Mouse (Mus musculus) 3T3-L1 (cell line): ENCODE measurements around the gene Ift46.

Source experiments
- DNase-seq: peaks from one replicate; pipeline ENCODE4 v3.0.0-alpha.2; 2015; ENCODE audit warnings: low read depth, low spot score

The Ift46 gene

DNA sequence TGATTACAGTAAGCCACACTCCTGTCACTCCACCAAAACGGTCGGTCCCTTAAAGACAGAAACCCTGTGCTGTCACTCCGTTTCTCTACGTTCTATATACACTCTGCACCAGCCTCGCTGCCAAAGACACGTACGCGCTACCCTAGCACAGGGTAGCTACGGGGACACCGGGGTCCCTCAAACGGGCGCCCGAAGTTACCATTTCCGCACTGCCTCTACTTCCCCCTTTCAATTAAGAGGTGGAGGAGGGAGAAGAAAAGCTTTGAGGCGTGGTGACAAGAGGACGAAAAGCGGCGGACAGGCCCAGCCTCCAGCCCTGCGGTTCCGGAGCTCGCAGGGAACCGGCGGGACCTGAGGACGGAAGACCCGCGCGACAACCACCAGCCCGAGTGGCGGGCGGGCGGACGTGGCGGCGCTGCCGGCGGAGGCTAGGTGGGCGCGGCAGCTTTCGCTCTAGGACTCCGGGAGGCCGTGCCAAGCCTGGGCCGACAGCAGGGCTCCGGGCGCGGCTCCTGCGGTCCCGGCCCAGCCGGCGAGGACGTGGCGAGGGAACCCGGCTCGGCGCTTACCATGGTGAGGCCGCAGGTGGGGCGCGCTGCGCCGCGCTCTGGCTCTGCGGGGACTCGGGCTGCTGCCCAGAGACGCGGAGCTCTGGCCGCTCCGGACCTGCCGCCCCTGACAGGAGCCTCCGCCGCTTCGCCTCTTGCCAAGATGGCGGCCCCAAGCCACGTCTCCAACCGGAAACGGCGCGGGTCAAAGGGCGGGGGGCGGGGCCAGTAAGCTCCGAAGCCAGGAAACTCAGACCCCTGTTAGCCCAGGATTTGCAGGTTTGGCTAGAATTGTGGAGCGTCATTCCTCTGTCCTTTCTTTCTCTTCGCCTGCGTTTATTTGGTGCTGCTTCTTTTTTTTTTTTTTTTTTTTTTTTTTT is at the start of gene Ift46, which contains the start of gene Arcn1:
Ift46 (plus strand) TSS at position 808 of the 928 bp plus-strand sequence.
Arcn1 (minus strand) TSS at position 745 of the 928 bp plus-strand sequence.
- peak; percentile 88 for DNase-seq

DNA sequence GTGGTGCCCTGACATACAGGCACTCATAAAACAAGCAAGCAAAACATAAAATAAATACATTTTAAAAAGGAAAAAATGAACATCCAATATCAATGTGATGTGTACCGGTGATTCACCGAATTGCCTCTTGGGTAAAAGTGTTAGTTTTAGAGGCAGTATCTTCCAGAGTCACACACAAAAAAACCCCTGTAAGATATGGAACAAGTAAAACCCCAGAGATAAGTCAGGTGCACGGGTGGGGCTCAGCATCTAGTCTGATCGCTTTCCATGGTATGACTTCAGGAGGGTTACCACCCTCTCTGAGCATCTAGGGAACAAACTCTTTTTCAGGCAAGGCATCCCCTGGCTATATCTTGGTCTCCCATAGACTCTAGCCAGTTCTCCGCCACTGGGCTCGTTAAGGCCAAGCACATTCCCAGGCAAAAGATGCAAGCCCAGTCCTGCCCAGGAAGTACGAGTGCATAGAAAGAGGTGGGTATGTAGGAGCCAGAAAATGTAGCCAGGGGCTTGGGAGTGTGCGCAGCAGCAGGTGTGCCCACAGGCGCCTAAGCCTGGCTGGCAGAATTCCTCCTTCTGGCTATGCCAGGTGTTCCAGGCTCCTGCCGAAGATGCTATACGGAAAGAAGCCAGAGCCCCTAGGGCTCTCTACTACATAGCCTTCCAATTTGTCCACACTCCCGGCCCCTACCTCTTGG is 48.6 kb upstream of the Ift46 start:
- no peak for DNase-seq

DNA sequence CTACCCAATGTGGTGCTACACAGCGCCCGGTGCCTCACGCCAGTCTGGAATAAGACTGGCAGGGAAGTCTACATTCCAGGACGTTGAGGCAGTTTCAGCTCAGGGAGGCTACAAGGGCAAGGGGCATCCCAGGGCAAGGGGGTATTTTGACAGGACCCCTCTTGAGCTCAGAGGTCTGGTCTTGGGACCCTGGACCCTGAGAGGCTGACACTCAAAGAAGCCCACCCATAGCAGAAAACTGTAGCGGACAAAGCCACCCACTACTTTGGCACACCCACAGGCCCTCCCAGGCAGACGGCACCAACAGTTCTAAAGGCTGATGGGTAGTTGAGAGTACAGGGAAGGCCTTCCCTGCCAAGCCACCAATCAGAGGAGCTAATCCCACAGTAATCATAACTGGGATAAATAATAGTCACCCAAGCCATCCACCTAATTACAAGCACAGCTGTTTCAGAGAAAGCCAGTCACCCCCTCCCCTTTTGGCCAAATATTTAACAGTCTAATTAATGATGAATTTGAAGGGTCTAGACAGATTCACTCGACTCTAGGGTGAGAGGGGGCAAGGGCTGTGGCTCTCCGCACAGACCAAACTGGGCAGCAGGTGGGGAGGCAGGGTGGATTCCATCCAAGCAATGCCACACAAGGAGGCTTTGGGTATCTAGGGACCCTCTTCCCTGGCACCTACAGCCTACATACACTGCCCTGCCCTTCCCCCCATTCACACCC is 47.9 kb upstream of the Ift46 start:
- DNase-seq = no peak

DNA sequence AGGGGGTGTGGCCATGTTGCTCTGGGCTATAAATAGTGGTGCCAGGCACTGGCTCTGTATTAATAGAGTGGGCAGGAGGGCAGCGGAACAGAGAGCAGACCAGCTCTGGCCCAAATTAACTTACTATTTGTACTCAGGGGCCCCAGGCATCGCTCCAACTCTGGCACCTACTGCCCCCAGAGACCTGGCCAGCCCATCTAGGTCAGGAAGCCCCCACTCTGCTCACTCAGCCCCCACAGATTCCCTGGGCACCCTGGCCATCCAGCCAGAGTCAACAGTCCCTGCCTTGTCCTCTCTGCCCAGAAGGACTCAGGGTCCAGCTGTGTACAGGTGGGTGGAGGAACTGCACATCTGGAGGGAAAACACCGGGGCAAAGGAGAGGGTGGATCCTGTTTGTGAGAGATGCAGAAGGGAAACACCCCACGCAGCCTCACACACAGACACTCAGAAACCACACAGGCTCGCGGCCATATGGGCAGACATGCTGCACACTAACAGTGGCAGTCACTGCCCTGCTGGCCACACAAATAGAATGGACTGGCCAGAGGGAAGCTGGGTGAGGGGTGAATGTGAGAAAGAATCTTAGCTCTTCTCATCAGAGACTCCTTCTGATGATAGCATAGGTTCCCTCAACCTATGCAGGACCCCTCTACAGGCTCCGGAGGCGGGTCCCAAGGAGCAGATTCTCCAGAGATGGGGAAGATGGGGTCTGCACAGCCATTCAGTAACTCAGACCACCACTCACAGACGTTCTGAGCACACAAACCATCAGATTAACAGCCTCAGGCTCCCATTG is 47.2 kb upstream of the Ift46 start:
- peak; percentile 44 for DNase-seq

DNA sequence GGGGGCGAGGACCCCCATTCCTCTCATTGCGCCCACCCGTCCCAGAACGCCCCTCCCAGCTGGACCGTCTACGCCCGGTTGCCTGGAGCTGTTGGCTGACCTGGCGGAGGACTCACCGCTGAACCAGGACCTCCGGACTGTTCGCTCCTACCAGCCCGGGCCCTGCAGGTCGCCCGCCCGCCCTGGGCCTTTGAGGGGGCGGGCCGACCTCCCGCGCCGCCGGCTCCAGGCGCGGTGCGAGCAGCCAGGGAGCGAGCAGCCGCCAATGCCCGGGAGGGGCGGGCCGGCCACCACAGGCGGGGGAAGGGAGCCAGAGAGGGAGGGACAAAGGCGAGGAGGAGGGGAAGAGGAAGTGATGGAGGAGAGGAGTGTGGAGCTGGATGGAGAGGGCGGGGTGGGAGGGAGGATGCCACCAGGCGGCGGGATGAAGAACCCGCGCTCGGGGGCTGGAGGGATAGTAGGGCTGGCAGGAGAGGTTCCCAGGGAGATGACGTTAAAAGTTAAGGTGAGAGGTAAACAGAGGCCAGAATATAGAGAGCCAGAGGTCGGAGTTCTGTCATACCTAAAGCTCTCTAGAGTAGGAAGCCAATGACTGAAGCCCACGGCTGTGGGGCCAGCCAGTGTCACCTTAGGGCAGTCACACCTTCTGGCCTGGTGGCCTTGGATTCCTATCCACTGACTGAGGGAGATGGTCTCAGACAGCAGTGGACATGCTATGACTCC is 46.4 kb upstream of the Ift46 start:
- DNase-seq = peak; percentile 85

DNA sequence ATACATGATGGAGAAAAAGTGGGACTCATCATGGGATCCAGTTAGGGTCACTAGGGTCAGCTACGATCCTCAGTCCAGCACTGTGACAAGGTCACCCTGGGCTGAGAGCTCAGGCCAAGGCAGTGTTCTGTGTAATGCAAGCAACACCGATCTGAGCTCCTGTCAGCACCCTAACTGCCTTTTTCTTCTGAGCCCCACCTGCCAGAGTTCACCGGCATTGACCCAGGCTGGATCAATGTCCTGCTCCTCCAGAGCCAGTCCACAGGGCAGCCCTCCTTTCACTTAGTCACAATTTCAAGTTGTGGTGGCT is 45.9 kb upstream of the Ift46 start:
- no peak for DNase-seq

DNA sequence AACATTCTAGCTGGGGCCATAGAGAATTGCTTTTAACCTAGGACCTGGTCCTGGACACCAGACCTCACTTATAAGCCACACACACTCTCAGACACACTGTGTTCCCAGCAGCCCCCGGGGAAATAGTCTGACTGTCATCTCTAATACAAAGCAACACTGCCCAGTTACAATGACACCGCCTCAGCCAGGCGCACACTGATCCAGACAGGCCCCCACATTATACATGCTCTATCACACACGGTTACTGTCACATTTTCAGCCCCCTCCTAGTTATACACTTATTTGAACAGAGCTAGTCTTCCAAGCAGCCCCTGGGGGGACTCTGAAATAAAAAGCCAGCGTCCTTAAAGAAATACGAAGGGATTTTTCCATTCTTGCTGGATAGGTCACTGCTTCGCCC is 45.1 kb upstream of the Ift46 start:
- no peak for DNase-seq

DNA sequence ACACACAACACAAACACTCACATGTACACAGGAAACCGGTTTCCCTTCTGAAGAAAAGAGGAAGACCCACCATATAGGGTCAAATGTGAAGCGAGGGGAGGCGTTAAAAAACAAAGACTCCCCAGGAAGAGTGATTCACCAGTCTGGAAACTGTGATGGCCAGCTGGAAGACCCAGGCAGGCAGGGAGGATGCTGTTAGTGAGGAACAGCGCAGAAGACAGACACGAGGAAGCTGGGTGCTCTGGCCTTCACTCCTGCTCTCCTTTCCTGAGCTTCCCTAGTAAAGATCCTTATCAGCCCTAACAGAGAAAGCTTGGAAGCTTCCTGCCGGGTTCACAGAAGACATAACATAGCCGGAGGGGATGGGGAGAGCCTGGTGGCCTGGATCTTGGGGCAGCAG is 44.7 kb upstream of the Ift46 start:
- no peak for DNase-seq

DNA sequence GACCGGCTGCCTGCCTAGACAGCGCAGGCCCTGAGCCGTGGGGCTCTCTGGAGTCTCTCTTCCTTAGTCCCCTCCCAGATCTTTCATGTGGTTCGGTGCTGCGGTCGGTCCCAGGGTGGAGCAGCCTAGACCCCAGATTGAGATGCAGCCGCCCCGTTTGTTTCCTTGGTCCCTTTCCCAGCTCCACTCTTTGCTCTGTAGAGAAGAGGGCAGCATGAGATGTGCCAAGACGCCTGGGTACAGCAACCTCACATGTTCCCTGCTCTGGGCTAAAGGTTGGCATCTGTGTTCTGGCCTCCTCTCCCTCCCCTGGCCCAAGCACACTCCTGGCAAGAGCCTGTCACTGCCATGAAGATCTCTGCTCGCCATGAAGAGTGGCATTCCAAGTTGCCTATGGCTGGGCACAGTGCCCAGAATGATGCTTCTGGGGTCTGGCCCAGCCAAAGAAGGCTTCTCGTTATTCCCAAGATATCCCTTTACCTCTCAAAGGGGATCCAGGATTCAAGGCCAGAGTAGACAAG is 44.1 kb upstream of the Ift46 start:
- no peak for DNase-seq

DNA sequence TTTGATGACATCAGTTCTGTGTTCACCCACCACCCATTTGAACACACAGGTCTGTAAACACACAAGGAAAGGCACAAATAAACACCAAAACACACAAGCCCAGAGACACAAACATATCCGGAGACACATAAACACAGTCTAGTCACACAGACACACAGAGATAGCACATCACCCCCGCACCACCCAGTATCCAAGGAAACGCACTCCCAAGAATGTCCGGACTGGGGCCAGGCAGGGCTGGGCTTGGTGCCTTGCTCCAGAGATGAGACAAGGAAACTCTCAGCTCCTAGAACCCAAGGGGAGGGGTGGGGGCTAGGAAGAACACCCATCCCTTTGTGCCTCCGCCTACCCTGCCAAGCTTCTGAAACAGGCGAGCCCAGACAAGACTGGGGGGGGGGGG is 43.5 kb upstream of the Ift46 start:
- DNase-seq = no peak

DNA sequence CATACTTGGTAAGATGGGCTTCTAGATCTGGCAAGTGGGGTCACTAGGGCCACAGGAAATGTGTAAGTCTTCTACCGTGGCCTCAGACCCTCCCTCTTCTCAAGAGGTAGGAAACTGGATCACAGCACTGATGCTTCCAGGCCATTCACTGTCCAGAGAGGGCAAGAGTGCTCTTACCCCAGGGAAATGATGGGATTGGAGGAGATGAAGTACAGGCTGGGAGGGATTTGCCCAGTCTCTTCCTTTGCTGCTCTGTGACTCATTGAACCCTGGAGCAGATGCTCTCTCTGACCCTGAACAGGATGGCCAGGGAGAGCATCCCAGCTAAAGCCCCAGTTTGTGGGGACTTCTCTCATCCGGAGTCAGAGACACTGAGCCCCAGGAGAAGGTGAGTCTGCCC is 43.0 kb upstream of the Ift46 start:
- DNase-seq = peak; percentile 35

DNA sequence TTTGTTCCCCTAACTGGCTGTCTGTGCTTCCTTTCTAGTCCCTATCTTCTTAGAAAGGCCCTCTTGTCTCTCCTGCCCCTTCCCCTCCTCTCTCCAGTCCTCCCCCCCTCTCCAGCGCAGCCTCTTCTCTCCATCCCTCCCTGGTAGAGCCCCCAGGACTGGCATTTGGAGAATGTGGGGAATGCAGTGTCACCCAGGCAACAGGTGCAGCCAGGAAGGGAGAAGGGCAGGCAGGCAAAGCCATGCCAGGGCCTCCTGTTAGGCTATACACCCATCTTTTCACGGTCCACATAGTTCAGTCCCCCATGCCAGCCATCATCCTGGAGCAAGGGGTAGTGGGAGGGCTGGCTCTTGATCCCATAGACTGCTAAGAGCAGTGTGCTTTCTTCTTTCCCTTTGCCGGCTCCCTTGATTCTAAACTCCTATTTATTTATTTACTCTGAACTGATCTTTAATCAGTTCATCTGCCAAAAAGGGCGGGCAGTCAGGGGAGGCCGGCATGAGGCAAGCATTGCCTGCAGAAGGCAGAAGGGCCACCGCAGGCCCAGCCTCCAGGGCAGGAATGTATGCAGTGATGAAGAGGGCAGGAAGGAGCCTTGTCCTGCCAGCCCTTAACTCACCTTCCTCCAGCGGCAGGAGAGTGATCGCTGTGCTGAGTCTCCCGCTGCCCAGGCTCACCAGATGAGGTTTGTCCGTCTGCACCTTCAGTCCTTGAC is 41.1 kb upstream of the Ift46 start:
- DNase-seq = no peak

DNA sequence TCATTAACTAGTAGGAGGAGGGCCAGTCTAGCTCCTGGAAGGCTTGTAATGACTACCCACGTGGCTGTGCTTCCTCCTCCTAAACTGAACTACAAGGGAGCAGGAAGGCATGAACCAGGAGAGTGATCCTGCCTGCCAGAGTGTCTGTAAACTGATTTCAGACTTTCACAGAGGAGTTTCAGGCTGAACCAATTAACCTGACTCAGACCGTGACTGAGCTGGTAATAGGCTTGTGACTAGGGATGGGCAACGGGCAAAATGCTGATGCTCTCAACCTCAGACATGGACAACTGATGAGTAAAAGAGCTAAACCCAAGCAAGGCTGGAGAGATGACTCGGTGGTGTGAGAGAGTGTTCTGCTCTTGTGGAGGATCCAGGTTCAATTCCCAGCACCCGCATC is 40.3 kb upstream of the Ift46 start:
- DNase-seq = peak; percentile 73

DNA sequence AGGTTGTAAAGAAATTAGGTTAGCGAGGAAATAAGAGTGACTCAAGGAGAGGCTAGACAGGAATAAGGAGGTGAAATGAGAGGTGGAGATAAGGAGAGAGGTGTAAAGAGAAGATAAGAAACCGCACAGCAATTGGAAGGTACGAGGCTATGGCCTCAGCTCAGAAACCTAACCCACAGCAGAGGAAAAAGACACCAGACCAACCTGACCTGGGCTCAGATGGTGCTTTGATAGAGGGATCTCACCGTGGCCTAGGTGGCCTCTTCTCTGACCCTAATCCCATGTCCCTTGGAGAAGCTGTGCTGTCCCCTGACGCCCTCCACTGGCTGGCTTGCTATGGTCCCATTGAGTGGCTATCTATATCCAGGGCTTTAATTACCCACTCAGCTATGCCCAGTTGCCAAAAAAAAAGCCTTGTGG is 35.6 kb upstream of the Ift46 start:
- DNase-seq = no peak

DNA sequence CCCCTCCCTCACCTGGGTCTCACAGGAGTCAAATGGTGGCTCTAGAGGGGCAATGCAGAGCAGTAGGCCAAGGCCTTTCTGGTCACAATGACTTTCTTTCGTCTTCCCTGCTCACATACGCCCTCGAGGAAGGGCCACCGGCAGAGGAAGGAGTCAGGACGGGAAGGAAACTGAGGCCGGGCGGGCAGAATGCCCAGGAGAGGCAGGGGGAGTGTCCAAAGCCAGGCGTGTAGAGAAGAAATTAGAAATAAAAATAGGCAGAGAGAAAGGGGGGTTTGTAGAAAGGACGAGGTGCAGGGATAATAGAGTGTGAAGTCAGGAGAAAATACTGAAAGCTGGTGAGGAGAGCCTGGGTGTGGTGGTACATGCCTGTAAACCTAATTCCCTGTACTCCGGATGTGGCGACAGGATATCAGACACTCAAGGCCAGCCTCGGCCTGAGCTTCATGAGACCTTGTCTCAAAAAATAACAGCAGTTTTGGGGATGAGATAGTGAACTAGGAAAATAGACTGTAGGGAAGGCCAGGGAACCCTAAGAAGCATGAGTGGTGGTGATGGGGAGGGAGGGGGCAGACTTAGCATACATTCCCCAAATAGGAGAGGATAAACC is 34.7 kb upstream of the Ift46 start:
- DNase-seq = peak; percentile 26

DNA sequence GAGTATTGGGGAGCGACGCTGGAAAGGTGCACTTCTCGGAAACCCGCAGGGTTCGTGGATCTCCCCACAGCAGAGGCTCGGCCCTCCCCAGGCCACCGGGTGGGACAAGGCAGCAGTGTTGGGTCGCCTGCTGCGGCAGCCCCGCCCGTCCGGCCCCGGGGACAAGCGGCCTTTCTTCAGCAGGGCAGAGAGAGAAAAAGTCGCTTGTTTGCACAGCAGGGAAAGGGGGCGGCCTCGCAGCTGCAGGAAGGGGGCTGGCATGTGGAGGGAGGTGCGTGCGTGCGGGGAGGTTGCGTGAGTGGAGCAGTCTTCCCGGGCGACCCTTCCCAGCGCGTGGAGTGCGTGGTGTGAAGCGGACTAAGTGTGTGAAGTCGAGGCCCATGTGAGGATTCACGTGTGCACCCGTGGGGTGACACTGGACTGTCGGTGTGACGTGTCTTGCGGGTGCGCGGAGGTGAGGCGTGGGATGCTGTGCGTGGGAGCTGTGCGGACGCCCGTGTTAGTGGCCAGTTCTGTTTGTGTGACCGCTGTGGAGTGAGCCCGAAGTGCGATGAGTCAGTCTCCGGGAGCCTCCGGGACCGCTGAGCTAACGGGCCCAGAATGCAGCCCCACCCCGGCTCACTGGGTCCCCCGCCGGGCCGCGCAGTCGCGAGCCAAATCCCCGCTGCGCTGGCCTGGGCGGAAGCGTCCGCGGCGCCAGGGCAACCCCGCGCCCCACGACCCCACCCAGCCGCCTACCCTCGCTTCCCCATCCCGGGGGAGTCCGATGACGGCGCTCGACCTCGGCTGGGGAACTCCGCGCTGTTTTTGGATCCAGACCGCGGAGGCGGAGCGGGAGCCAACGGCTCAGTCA is 33.8 kb upstream of the Ift46 start:
- peak; percentile 73 for DNase-seq

DNA sequence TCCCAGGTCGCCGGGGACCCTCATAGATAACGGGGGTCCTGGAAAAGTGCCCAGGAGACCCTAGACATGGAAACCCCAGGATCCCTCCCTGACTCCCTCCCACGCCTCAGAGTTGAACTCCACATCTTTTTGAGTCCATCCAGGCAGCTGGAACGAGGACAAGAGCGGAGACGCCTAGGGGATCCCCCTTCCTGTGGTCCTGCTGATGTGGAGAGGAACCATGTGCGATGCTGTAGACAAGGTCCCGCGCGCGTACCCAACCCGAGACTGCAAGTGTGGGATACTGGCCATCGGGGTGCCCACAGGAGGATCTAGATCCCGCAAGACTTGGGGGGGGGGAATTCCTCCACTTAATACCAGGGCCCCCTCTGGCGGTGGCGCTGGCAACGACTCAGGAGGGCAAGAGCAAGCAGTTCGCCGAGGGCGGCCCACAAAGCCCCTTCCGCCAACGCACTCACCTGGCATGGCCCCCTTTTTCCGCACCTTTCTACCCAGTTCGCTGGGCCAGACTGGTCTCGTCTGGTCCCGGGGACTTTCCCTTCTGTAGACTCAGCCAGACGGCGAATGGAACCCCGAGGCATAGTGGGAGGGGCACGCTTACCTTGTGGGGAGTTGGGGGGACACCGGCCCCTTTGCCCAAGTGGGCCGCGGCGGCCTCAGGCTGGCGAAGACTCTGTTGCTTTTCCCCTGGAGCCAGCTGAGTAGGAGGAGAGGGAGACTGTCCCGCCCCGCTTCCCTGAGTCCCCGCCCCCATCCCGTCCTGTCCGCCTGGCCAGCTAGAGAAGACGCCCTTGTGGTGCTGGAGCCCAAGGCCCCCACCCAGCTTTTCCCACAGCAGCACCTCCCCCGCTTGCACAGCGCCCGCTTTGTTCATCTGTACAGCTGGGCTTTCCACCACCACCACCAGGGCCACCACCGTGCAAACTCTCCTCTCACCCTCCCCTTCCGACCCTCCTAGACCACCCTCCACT is 32.9 kb upstream of the Ift46 start, which contains the start of gene Phldb1:
Phldb1 (minus strand) TSS at position 675 of the 971 bp plus-strand sequence.
- peak; percentile 85 for DNase-seq
